Mouse (Mus musculus) left cerebral cortex, adult 11 months (tissue): ENCODE measurements around the gene Elmsan1.

Experiments used
- DNase-seq: peaks from one replicate; pipeline ENCODE4 v3.0.0; 2022; ENCODE audit warnings: low spot score

The Elmsan1 gene

GRCm38 (mm10) chr12:84192741-84193641, 25.7 kb downstream of the Elmsan1 start:
- DNase-seq = no peak

- no peak for DNase-seq
These were observed 26.4 kb downstream of the Elmsan1 start for GRCm38 (mm10) chr12:84192280-84192679.

- DNase-seq = no peak
These were observed 26.9 kb downstream of the Elmsan1 start for GRCm38 (mm10) chr12:84191770-84192169.

GRCm38 (mm10) chr12:84191190-84191589, 27.5 kb downstream of the Elmsan1 start:
- no peak for DNase-seq

GRCm38 (mm10) chr12:84190151-84190820, 28.4 kb downstream of the Elmsan1 start:
- no peak for DNase-seq

GRCm38 (mm10) chr12:84188881-84189444, 29.7 kb downstream of the Elmsan1 start:
- no peak for DNase-seq

GRCm38 (mm10) chr12:84187752-84188601, 30.7 kb downstream of the Elmsan1 start:
- DNase-seq = no peak

- DNase-seq = no peak
These were observed 31.7 kb downstream of the Elmsan1 start for GRCm38 (mm10) chr12:84186950-84187349.

GRCm38 (mm10) chr12:84186536-84186935, 32.1 kb downstream of the Elmsan1 start:
- DNase-seq = no peak

- DNase-seq = no peak
These were observed 33.1 kb downstream of the Elmsan1 start for GRCm38 (mm10) chr12:84185547-84185946.

- no peak for DNase-seq
These were observed 33.7 kb downstream of the Elmsan1 start for GRCm38 (mm10) chr12:84184979-84185378.

GRCm38 (mm10) chr12:84181999-84182398, 36.7 kb downstream of the Elmsan1 start:
- DNase-seq = no peak

GRCm38 (mm10) chr12:84180701-84181435, 37.8 kb downstream of the Elmsan1 start:
- DNase-seq = no peak

GRCm38 (mm10) chr12:84180090-84180489, 38.6 kb downstream of the Elmsan1 start:
- DNase-seq = no peak

- DNase-seq = no peak
These were observed 39.8 kb downstream of the Elmsan1 start for GRCm38 (mm10) chr12:84178652-84179445.

GRCm38 (mm10) chr12:84178052-84178451, 40.6 kb downstream of the Elmsan1 start:
- no peak for DNase-seq

GRCm38 (mm10) chr12:84176886-84177765, 41.6 kb downstream of the Elmsan1 start:
- DNase-seq = no peak

GRCm38 (mm10) chr12:84176126-84176769, 42.4 kb downstream of the Elmsan1 start:
- no peak for DNase-seq

- peak; percentile 77 for DNase-seq
These were observed 43.0 kb downstream of the Elmsan1 start for GRCm38 (mm10) chr12:84175659-84176061.
